In the genomic region with DNA sequence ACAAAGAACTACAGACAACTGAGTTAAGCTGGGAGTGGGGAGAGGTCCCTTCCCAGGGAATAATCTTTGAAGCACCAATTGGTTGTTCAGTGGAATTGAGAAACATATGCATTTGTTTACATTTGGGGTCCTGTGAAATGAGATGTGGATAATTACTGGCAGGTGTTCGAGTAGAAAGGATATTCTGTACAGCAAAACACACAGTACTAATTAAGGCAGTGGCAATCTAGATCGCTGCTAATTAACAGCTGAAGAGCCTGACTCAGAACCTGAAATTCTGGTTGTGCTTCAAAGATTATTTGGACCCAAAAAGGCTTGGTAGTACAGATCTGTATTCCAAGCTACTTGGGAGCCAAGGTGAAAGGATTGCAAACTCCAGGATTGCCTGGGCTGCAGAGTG, we compare ENCODE assay signal across 23 mouse cellular contexts. TPM values are rescaled to one million over a fixed set of nuclear protein-coding genes. Genes with fewer than 3 reads are reported as not detected.
A peak's percentile ranks its signal among the peaks of the same experiment; 100 is the strongest.
DNase-seq lines count a peak whose midpoint lies in the region; ATAC-seq lines count a peak whose summit lies in the region.
"Had no signal": no experiment of that assay in that cellular context is flagged by ENCODE, and none has a peak within 500 bp of the region (broad histone marks: within the 10 kb centered on the region; RNA-seq: fewer than 3 reads in every experiment).

No protein-coding gene starts in this region.

- no peaks in the 10 kb centered on the region for H3K27me3 ChIP-seq in embryonic facial prominence, embryonic 11.5 days (ENCODE audit: control insufficient read depth, insufficient read depth, low read length)
- H3K27me3 ChIP-seq in embryonic facial prominence, embryonic 10.5 days (replicated peaks; ENCODE audit: low read depth, poor library complexity, severe bottlenecking) = no peaks in the 10 kb centered on the region
- H3K27me3 ChIP-seq in hindbrain, embryonic 16.5 days (replicated peaks; ENCODE audit: control insufficient read depth, insufficient read depth, low read length) = no peaks in the 10 kb centered on the region
- no peaks in the 10 kb centered on the region for H3K27me3 ChIP-seq in hindbrain, embryonic 12.5 days
- H3K27me3 ChIP-seq in forebrain, embryonic 15.5 days = no peaks in the 10 kb centered on the region
- H3K27me3 ChIP-seq in intestine, embryonic 15.5 days (replicated peaks) = no peaks in the 10 kb centered on the region
- H3K27me3 ChIP-seq: kidney, embryonic 15.5 days; limb, embryonic 12.5 days; liver, embryonic 15.5 days had no signal

- H3K9me3 ChIP-seq in embryonic facial prominence, embryonic 11.5 days (replicated peaks; ENCODE audit: control insufficient read depth, low read length) = no peaks in the 10 kb centered on the region
- no peaks in the 10 kb centered on the region for H3K9me3 ChIP-seq in embryonic facial prominence, embryonic 10.5 days
- no peaks in the 10 kb centered on the region for H3K9me3 ChIP-seq in hindbrain, embryonic 16.5 days (ENCODE audit: control insufficient read depth, low read length)
- H3K9me3 ChIP-seq in hindbrain, embryonic 12.5 days (replicated peaks) = no peaks in the 10 kb centered on the region
- H3K9me3 ChIP-seq in forebrain, embryonic 15.5 days = no peaks in the 10 kb centered on the region
- no peaks in the 10 kb centered on the region for H3K9me3 ChIP-seq in intestine, embryonic 15.5 days
- H3K9me3 ChIP-seq: kidney, embryonic 15.5 days; limb, embryonic 12.5 days; liver, embryonic 15.5 days; midbrain, embryonic 10.5 days had no signal

- no peak overlapping the region for H3K27ac ChIP-seq in embryonic facial prominence, embryonic 11.5 days (replicated peaks; ENCODE audit: low read depth, low read length)
- H3K27ac ChIP-seq in embryonic facial prominence, embryonic 10.5 days (replicated peaks) = no peak overlapping the region
- no peak overlapping the region for H3K27ac ChIP-seq in hindbrain, embryonic 16.5 days (ENCODE audit: low read depth, low read length)
- H3K27ac ChIP-seq in hindbrain, embryonic 12.5 days = no peak overlapping the region
- no peak overlapping the region for H3K27ac ChIP-seq in forebrain, embryonic 15.5 days (replicated peaks)
- H3K27ac ChIP-seq in intestine, embryonic 15.5 days = no peak overlapping the region
- H3K27ac ChIP-seq: hindbrain, embryonic 10.5 days; kidney, embryonic 15.5 days; limb, embryonic 12.5 days; midbrain, embryonic 10.5 days had no signal

- H3K4me1 ChIP-seq in embryonic facial prominence, embryonic 11.5 days (ENCODE audit: control insufficient read depth, insufficient read depth, low read length) = no peaks in the 10 kb centered on the region
- H3K4me1 ChIP-seq in embryonic facial prominence, embryonic 10.5 days = peaks cover 20% of the 10 kb centered on the region
- H3K4me1 ChIP-seq in hindbrain, embryonic 16.5 days (ENCODE audit: control insufficient read depth, insufficient read depth, low read depth, low read length) = no peaks in the 10 kb centered on the region
- peaks cover 4% of the 10 kb centered on the region for H3K4me1 ChIP-seq in hindbrain, embryonic 12.5 days
- peaks cover 5% of the 10 kb centered on the region for H3K4me1 ChIP-seq in forebrain, embryonic 15.5 days
- H3K4me1 ChIP-seq in intestine, embryonic 15.5 days (replicated peaks) = 0 out of 2 replicates have a peak, but pooled peaks cover 3% of the 10 kb centered on the region
- H3K4me1 ChIP-seq: kidney, embryonic 15.5 days; limb, embryonic 12.5 days had no signal

- no peak overlapping the region for H3K4me3 ChIP-seq in embryonic facial prominence, embryonic 11.5 days (ENCODE audit: low read depth, low read length)
- H3K4me3 ChIP-seq in embryonic facial prominence, embryonic 10.5 days = no peak overlapping the region
- H3K4me3 ChIP-seq in hindbrain, embryonic 16.5 days (ENCODE audit: low read length) = no peak overlapping the region
- H3K4me3 ChIP-seq in hindbrain, embryonic 12.5 days = no peak overlapping the region
- no peak overlapping the region for H3K4me3 ChIP-seq in forebrain, embryonic 15.5 days
- H3K4me3 ChIP-seq in intestine, embryonic 15.5 days (replicated peaks) = no peak overlapping the region
- H3K4me3 ChIP-seq: erythroblast, embryonic 14.5 days; hindbrain, embryonic 10.5 days; kidney, embryonic 15.5 days; limb, embryonic 12.5 days; liver, embryonic 15.5 days; midbrain, embryonic 10.5 days had no signal

- ATAC-seq in embryonic facial prominence, embryonic 11.5 days (replicated peaks; ENCODE audit: insufficient number of reproducible peaks, low FRiP score, low TSS enrichment, low read depth) = no peak
- peak; percentile 54; the same call in 1 of the 2 replicates for ATAC-seq in hindbrain, embryonic 16.5 days
- no peak for ATAC-seq in hindbrain, embryonic 12.5 days (ENCODE audit: low FRiP score)
- ATAC-seq in forebrain, embryonic 15.5 days (replicated peaks) = peak; percentile 47; the same call in 1 of the 2 replicates
- ATAC-seq in intestine, embryonic 15.5 days = no peak
- ATAC-seq: activated CD4-positive, CD25-positive, alpha-beta regulatory T cell, adult 4 months; intestine, embryonic 16.5 days had no signal

- no peaks in the 10 kb centered on the region for H3K36me3 ChIP-seq in embryonic facial prominence, embryonic 11.5 days (replicated peaks; ENCODE audit: control insufficient read depth, insufficient read depth, low read depth, low read length)
- H3K36me3 ChIP-seq in embryonic facial prominence, embryonic 10.5 days (replicated peaks) = no peaks in the 10 kb centered on the region
- H3K36me3 ChIP-seq in hindbrain, embryonic 16.5 days (ENCODE audit: control insufficient read depth, insufficient read depth, low read length) = no peaks in the 10 kb centered on the region
- no peaks in the 10 kb centered on the region for H3K36me3 ChIP-seq in hindbrain, embryonic 12.5 days
- no peaks in the 10 kb centered on the region for H3K36me3 ChIP-seq in forebrain, embryonic 15.5 days
- no peaks in the 10 kb centered on the region for H3K36me3 ChIP-seq in intestine, embryonic 15.5 days
- H3K36me3 ChIP-seq: hindbrain, embryonic 10.5 days; kidney, embryonic 15.5 days; limb, embryonic 12.5 days; liver, embryonic 15.5 days; midbrain, embryonic 10.5 days had no signal

- 33% methylated on average over 2 of the region's 2 CpGs for WGBS in embryonic facial prominence, embryonic 11.5 days
- 40% methylated on average over 2 of the region's 2 CpGs for WGBS in embryonic facial prominence, embryonic 10.5 days
- WGBS in hindbrain, embryonic 16.5 days = 53% methylated on average over 2 of the region's 2 CpGs
- WGBS in hindbrain, embryonic 12.5 days = 58% methylated on average over 2 of the region's 2 CpGs
- WGBS in forebrain, embryonic 15.5 days = 9% methylated on average over 2 of the region's 2 CpGs
- WGBS in intestine, embryonic 15.5 days = 55% methylated on average over 2 of the region's 2 CpGs

- no peak overlapping the region for H3K4me2 ChIP-seq in embryonic facial prominence, embryonic 11.5 days (ENCODE audit: low read depth, low read length)
- H3K4me2 ChIP-seq in hindbrain, embryonic 16.5 days (ENCODE audit: low read length) = no peak overlapping the region
- H3K4me2 ChIP-seq in hindbrain, embryonic 12.5 days (replicated peaks) = no peak overlapping the region
- H3K4me2 ChIP-seq in forebrain, embryonic 15.5 days (replicated peaks) = no peak overlapping the region
- H3K4me2 ChIP-seq in intestine, embryonic 15.5 days (replicated peaks) = no peak overlapping the region
- H3K4me2 ChIP-seq: heart, embryonic 11.5 days; kidney, embryonic 15.5 days; limb, embryonic 12.5 days; liver, embryonic 15.5 days had no signal

- peak; percentile 21 for DNase-seq in embryonic facial prominence, embryonic 11.5 days (ENCODE audit: low spot score)
- no peak for DNase-seq in embryonic facial prominence, embryonic 10.5 days (ENCODE audit: low spot score)
- peak; percentile 12 for DNase-seq in brain, adult 2 months (ENCODE audit: low read depth, low spot score)
- DNase-seq in frontal cortex, adult 2 months (ENCODE audit: extremely low spot score in 1 of 2, low spot score in 1 of 2) = no peak
- DNase-seq: adrenal gland, postnatal 14 days; cerebellum, adult 9-10 months; gastrocnemius, postnatal 10 days; kidney, postnatal 36 days; lung, postnatal 10 days; thymus, postnatal 36 days had no signal

- no peak overlapping the region for H3K9ac ChIP-seq in embryonic facial prominence, embryonic 11.5 days (replicated peaks; ENCODE audit: low read length)
- H3K9ac ChIP-seq in hindbrain, embryonic 16.5 days (ENCODE audit: low read depth, low read length) = no peak overlapping the region
- no peak overlapping the region for H3K9ac ChIP-seq in hindbrain, embryonic 12.5 days
- H3K9ac ChIP-seq in forebrain, embryonic 15.5 days (replicated peaks) = no peak overlapping the region
- no peak overlapping the region for H3K9ac ChIP-seq in intestine, embryonic 15.5 days
- H3K9ac ChIP-seq: kidney, embryonic 15.5 days; limb, embryonic 12.5 days; liver, embryonic 15.5 days had no signal

RNA-seq across cellular contexts. Expression of a gene that starts 47.7 kb away (rescaled TPM):
- polyA plus RNA-seq in embryonic facial prominence, embryonic 11.5 days (2014; fragmentation: Nextera tagmentation; extraction: Ambion mirVana) = 50.1 and 51.8 TPM in 2 replicates
- 36.5 and 37.2 TPM in 2 replicates for polyA plus RNA-seq in embryonic facial prominence, embryonic 10.5 days (2016; fragmentation: Nextera tagmentation; extraction: Ambion mirVana)
- 23.6 and 24.8 TPM in 2 replicates for polyA plus RNA-seq in hindbrain, embryonic 16.5 days (2015; fragmentation: Nextera tagmentation; extraction: Ambion mirVana)
- 31.4 and 34.2 TPM in 2 replicates for polyA plus RNA-seq in hindbrain, embryonic 12.5 days (2016; fragmentation: Nextera tagmentation; extraction: Ambion mirVana)
- polyA plus RNA-seq in forebrain, embryonic 15.5 days (2015; fragmentation: Nextera tagmentation; extraction: Ambion mirVana) = 21.4 and 22.9 TPM in 2 replicates
- 23.8 and 27.1 TPM in 2 replicates for polyA plus RNA-seq in frontal cortex, adult 2 months (2012; rRNA removed)
- 51.6 and 55.3 TPM in 2 replicates for polyA plus RNA-seq in intestine, embryonic 15.5 days (2015; fragmentation: Nextera tagmentation; extraction: Ambion mirVana)

RNA-seq across cellular contexts. Expression of a gene that starts 55.6 kb away (rescaled TPM):
- polyA plus RNA-seq in embryonic facial prominence, embryonic 11.5 days (2014; fragmentation: Nextera tagmentation; extraction: Ambion mirVana) = 17.1 and 17.3 TPM in 2 replicates
- polyA plus RNA-seq in embryonic facial prominence, embryonic 10.5 days (2016; fragmentation: Nextera tagmentation; extraction: Ambion mirVana) = 19.3 and 19.9 TPM in 2 replicates
- polyA plus RNA-seq in hindbrain, embryonic 16.5 days (2015; fragmentation: Nextera tagmentation; extraction: Ambion mirVana) = 5.2 and 8.7 TPM in 2 replicates
- 18.6 and 22.0 TPM in 2 replicates for polyA plus RNA-seq in hindbrain, embryonic 12.5 days (2016; fragmentation: Nextera tagmentation; extraction: Ambion mirVana)
- 13.1 and 13.7 TPM in 2 replicates for polyA plus RNA-seq in forebrain, embryonic 15.5 days (2015; fragmentation: Nextera tagmentation; extraction: Ambion mirVana)
- 20.1 and 21.6 TPM in 2 replicates for polyA plus RNA-seq in frontal cortex, adult 2 months (2012; rRNA removed)
- 21.9 and 26.6 TPM in 2 replicates for polyA plus RNA-seq in intestine, embryonic 15.5 days (2015; fragmentation: Nextera tagmentation; extraction: Ambion mirVana)

Comparison
In these comparisons a context has a peak if more than half of its experiments do, and no peak if none do; other contexts are left out.
1. ATAC-seq: peak in hindbrain, embryonic 16.5 days (single experiment) and forebrain, embryonic 15.5 days (single experiment); none in embryonic facial prominence, embryonic 11.5 days (single experiment), hindbrain, embryonic 12.5 days (single experiment) and intestine, embryonic 15.5 days (single experiment).
2. DNase-seq: peak in embryonic facial prominence, embryonic 11.5 days (single experiment) and brain, adult 2 months (single experiment); none in embryonic facial prominence, embryonic 10.5 days (single experiment) and frontal cortex, adult 2 months (0 of 2).